Mouse (Mus musculus) testis, adult 2 months (tissue): ENCODE results near the gene Cdc42bpa. TPM values are rescaled to one million over a fixed set of nuclear protein-coding genes. Genes with fewer than 3 reads are reported as not detected.

Experiments used
- H3K27ac ChIP-seq: fragments of 200-500 bp; 2 replicates; pipeline ENCODE4 v1.5.1; 2012; ENCODE audit warnings: low read depth, low read length; ENCODE audit not compliant: control insufficient read depth, insufficient read depth
- H3K27me3 ChIP-seq: fragments of 200-500 bp; 2 replicates; pipeline ENCODE4 v1.6.1; 2012; ENCODE audit warnings: mild to moderate bottlenecking, low read length, moderate library complexity; ENCODE audit not compliant: control insufficient read depth, insufficient read depth
- H3K36me3 ChIP-seq: fragments of 200-500 bp; 2 replicates; pipeline ENCODE4 v1.6.1; 2012; ENCODE audit warnings: mild to moderate bottlenecking, low read length; ENCODE audit not compliant: control insufficient read depth, insufficient read depth
- H3K4me1 ChIP-seq: fragments of 200-500 bp; 2 replicates; pipeline ENCODE4 v1.6.1; 2012; ENCODE audit warnings: low read length; ENCODE audit not compliant: control insufficient read depth, insufficient read depth
- H3K4me3 ChIP-seq: fragments of 200-500 bp; 2 replicates; pipeline ENCODE4 v1.5.1; 2012; ENCODE audit warnings: low read depth, mild to moderate bottlenecking, low read length, moderate library complexity, mixed read lengths; ENCODE audit not compliant: control insufficient read depth
- CTCF ChIP-seq: fragments of 200-500 bp; IDR thresholded peaks from 2 replicates; pipeline ENCODE4 v1.5.1; 2012; ENCODE audit warnings: low read depth, mild to moderate bottlenecking, inconsistent platforms, low read length, moderate library complexity; ENCODE audit not compliant: control insufficient read depth, insufficient read depth, insufficient replicate concordance
- POLR2A ChIP-seq: fragments of 200-500 bp; IDR thresholded peaks from 2 replicates; pipeline ENCODE4 v1.6.1; 2012; ENCODE audit warnings: low read depth, mild to moderate bottlenecking, inconsistent platforms, low read length, moderate library complexity; ENCODE audit not compliant: control insufficient read depth
- polyA plus RNA-seq: library from polyadenylated mRNA; depleted of rRNA; stranded (reverse); fragments of >200 nt; gene quantifications from 2 replicates; pipeline ENCODE4 v1.2.3, GENCODE M21; 2012

Gene Cdc42bpa
- polyA plus RNA-seq, 1 experiment: 9.1 TPM

DNA sequence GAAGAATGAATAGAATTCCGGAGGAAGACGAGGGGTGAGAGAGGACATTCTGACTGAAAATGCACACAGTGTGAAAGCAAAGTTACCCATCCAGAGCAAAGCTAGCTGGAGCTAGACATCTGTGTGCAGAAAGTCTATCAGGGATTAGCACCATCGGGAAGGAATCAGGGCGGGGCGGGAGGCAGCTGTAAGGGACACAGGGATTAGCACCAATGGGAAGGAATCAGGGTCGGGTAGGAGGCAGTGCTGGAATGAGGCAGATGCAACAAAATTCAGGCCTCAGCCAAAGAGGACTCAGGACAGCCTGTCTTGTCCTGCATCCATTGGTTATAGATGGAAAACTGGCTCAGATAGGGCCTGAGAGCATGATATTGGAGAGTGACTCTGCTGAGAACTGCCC, 34.0 kb upstream of the Cdc42bpa start:
- Histone ChIP-seq H3K27me3 (no peaks in the 10 kb centered on the region), H3K36me3 (no peaks in the 10 kb centered on the region), H3K27ac (no peak overlapping the region), H3K4me1 (no peaks in the 10 kb centered on the region), H3K4me3 (no peak overlapping the region)
- no peak for TF ChIP-seq POLR2A

DNA sequence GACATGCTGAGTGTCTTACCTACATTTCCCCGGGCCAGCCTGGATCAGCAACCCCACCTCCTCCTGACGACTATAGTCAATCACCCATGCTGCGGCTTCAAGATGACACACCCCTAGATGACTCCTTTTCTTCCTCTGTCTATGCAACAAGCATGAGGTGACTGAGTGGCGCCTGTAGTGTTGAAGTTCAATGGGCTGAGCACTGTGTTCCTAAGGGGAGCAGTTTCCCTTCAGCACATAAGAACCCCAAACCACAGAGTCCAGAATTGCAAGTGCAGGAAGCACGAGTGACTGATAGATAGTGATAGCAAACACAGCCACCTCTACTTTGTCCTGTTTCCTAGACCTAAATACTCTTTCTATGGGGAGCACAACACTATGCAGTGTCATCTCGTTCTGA, 33.2 kb upstream of the Cdc42bpa start:
- no peaks in the 10 kb centered on the region for H3K27me3 ChIP-seq
- no peaks in the 10 kb centered on the region for H3K36me3 ChIP-seq
- H3K4me3 ChIP-seq: no peak overlapping the region
- no peaks in the 10 kb centered on the region for H3K4me1 ChIP-seq
- TF ChIP-seq POLR2A (no peak), CTCF (no peak)
- no peak overlapping the region for H3K27ac ChIP-seq

DNA sequence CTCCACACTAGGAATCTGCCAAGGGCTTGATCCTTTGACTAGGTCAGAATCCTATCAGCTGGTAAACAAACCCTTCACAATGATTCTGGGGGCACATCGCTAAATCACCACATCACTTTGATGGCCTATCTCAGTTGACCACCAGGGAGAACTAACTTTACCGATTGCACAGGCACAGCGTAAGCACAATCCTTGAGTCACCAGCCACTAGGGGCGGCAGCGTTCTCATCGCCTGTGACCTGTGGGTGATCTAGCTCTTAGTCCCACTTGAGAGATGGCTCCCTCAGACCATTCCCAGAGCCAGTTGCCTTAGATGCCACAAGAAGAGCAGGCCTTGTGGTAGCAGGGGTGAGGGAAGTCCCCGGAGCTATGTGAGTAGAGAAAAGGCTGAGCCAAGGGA, 31.4 kb upstream of the Cdc42bpa start:
- H3K4me1 ChIP-seq: no peaks in the 10 kb centered on the region
- H3K27ac ChIP-seq: no peak overlapping the region
- no peaks in the 10 kb centered on the region for H3K27me3 ChIP-seq
- no peak overlapping the region for H3K4me3 ChIP-seq
- H3K36me3 ChIP-seq: no peaks in the 10 kb centered on the region
- TF ChIP-seq POLR2A (no peak), CTCF (peak; percentile 26; the same call in 1 of the 2 replicates)

DNA sequence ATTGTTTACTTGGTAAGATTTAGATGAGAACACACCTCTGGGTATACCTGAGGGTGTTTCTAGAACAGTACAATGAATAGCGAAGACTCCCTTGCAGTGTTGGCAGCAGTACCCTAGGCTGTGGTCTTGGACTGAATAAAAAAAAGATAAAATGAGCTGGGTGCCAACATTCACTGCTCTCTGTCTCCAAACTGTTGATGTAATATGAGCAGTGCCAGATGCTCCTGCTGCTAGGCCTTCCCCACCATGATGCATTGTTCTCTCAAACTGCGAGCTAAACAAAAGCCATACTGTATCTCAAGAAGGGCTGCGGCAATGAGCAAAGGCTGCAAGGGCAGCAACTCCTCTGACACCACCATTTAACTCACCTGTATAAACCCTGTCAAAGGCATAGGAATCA, 29.0 kb upstream of the Cdc42bpa start:
- H3K27ac ChIP-seq: no peak overlapping the region

DNA sequence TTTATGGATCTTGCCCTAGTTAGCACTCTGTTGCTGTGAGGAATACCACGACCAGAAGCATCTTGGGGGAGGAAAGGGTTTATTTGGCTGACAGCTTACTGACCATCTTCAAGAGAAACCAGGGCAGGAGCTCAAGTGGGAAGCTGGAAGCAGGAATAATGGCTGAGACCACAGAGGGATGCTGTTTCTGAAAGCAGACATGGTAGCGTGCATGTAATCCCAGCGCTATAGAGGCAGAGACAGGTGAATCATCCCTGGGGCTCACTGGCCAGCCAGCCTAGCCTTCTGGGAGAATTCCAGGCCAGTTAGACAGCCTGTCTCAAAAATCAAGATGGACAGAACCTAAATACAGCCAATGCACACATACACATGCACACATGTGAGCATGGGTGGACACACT, 26.2 kb upstream of the Cdc42bpa start:
- Histone ChIP-seq H3K27ac (no peak overlapping the region), H3K36me3 (no peaks in the 10 kb centered on the region), H3K4me3 (no peak overlapping the region), H3K4me1 (no peaks in the 10 kb centered on the region), H3K27me3 (no peaks in the 10 kb centered on the region)
- TF ChIP-seq CTCF (no peak), POLR2A (no peak)

More for the DNA sequence above, 29.0 kb upstream of the Cdc42bpa start:
- TF ChIP-seq CTCF: no peak
- no peak for TF ChIP-seq POLR2A
- Histone ChIP-seq H3K36me3 (no peaks in the 10 kb centered on the region), H3K4me1 (no peaks in the 10 kb centered on the region), H3K27me3 (no peaks in the 10 kb centered on the region), H3K4me3 (no peak overlapping the region)

DNA sequence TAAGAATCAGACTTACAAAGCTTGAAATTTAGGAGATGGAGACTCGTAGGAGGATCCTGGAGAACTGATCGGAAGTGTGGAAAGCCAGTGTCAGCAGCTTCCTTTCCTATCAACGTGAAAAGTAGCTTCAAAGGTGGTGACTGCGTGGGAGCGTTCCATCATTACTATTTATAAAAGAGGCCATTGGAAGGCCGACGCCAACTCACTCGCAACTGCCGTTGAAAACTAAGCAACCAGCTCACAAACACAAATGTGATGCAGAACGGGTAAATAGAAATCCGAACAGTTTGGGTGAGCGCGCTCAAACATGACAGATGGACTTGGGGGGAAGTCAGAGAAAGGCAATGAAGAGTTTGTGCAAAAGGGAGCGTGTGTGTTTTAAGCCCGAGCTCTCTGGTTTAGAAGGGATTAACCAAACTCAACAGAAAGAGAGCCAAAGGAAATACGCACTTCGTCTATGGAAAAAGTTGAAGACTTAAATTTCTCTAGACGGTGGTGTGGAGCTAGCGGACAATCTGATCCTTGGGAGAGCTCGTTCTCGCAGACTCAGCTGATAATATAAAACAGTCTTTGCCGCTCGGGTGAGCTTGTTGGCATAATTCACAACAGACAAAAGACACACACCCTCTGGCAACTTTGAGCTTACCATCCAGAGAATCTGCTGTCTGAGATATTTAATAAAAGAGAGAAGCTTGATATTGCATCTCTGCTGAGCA, 20.0 kb upstream of the Cdc42bpa start:
- Histone ChIP-seq H3K4me3 (peak overlapping the region; percentile 3; the same call in 1 of the 2 replicates), H3K36me3 (no peaks in the 10 kb centered on the region), H3K27ac (no peak overlapping the region), H3K27me3 (no peaks in the 10 kb centered on the region), H3K4me1 (peaks cover 7% of the 10 kb centered on the region)
- no peak for TF ChIP-seq CTCF
- no peak for TF ChIP-seq POLR2A

DNA sequence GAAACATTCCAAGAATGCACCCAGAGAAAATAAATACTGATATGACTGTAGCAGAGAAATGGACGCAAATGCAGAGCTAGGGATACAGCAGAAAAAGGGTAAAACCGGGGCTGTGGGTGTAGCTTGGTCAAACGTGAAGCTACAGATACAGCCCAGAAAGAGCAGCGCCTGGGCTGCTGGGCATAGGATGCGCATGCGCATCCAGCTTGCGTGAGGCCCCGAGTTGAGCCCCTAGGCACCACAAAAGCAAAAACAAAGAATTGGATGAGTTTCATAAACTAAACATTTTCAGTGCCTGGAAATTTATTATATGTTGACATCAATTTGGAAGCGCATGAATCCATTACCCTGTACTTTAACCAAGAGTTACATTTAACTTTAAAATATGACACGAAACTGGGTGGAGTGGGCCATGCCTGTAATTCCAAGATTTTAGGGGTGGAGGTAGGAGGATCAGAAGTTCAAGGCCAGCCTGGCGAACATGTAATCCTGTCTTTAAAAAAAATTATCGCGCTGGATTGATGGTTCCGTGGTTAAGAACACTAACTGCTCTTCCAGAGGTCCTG, 19.4 kb upstream of the Cdc42bpa start:
- peaks cover 7% of the 10 kb centered on the region for H3K4me1 ChIP-seq
- no peaks in the 10 kb centered on the region for H3K27me3 ChIP-seq
- TF ChIP-seq POLR2A (no peak), CTCF (no peak)
- H3K4me3 ChIP-seq: no peak overlapping the region
- H3K27ac ChIP-seq: no peak overlapping the region
- H3K36me3 ChIP-seq: no peaks in the 10 kb centered on the region

DNA sequence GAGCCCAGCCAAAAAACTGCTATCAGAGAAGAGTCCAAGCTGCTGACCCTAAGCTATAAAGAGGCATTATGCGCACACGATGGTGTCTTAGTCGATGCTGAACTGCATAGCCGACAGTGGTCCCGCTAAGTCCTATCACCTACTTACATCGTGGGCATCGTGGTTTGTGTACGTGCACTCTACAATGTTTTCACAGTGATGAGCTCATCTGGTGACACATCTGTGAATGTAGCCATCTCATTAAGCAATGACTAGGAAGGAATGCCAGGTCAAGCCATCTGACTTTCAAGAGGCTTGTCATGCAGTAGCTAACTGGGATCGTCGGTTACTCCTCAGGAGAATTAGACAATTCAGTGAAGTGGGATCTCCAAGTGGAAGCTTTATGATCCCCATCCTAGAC, 15.3 kb upstream of the Cdc42bpa start:
- Histone ChIP-seq H3K4me1 (peaks cover 7% of the 10 kb centered on the region), H3K36me3 (no peaks in the 10 kb centered on the region), H3K27ac (no peak overlapping the region), H3K27me3 (no peaks in the 10 kb centered on the region), H3K4me3 (no peak overlapping the region)
- TF ChIP-seq CTCF (no peak), POLR2A (no peak)
